Mouse (Mus musculus) kidney, embryonic 16.5 days (tissue): ENCODE measurements around the gene 8030474K03Rik. TPM values are rescaled to one million over a fixed set of nuclear protein-coding genes. Genes with fewer than 3 reads are reported as not detected.
"Not testable (repeated sequence)": the region's sequence is repeated elsewhere in the genome, so short reads cannot be mapped to it uniquely, and the experiment has no call there.

Experiments used
- ATAC-seq: fragments of 200-750 bp; cut with Nextera tagmentation; 2 replicates; pipeline ENCODE4 v1.8.0; 2017; ENCODE audit warnings: moderate TSS enrichment; ENCODE audit not compliant: low FRiP score, low TSS enrichment
- H3K27ac ChIP-seq: fragments of 300-500 bp; sonication (generic); 2 replicates; pipeline ENCODE4 v1.5.1; 2014; ENCODE audit warnings: low read length
- H3K27me3 ChIP-seq: fragments of 300-500 bp; sonication (generic); 2 replicates; pipeline ENCODE4 v1.6.1; 2014; ENCODE audit warnings: low read length, control low read depth, mixed read lengths; ENCODE audit not compliant: insufficient read depth
- H3K36me3 ChIP-seq: fragments of 300-500 bp; sonication (generic); 2 replicates; pipeline ENCODE4 v1.6.1; 2014; ENCODE audit warnings: low read length, control low read depth, mixed read lengths; ENCODE audit not compliant: insufficient read depth
- H3K4me1 ChIP-seq: fragments of 300-500 bp; sonication (generic); 2 replicates; pipeline ENCODE4 v1.6.1; 2014; ENCODE audit warnings: low read length, control low read depth, mixed read lengths; ENCODE audit not compliant: insufficient read depth
- H3K4me2 ChIP-seq: fragments of 300-500 bp; sonication (generic); replicated peaks from 2 replicates; pipeline ENCODE4 v1.6.1; 2014; ENCODE audit warnings: low read depth, low read length
- H3K4me3 ChIP-seq: fragments of 300-500 bp; sonication (generic); 2 replicates; pipeline ENCODE4 v1.5.1; 2014; ENCODE audit warnings: mild to moderate bottlenecking, low read length
- H3K9ac ChIP-seq: fragments of 300-500 bp; sonication (generic); replicated peaks from 2 replicates; pipeline ENCODE4 v1.6.1; 2014; ENCODE audit warnings: low read length
- H3K9me3 ChIP-seq: fragments of 300-500 bp; sonication (generic); 2 replicates; pipeline ENCODE4 v1.6.1; 2016; ENCODE audit warnings: low read length, control low read depth
- WGBS: fragments of 180-500 bp; shearing (Covaris S2); extraction: QIAGEN DNeasy Blood & Tissue Kit; methylation state at CpG from one replicate; pipeline ENCODE4 v1.1.7; 2014; 5-methylcytosine and 5-hydroxymethylcytosine counted together
- polyA plus RNA-seq: library from polyadenylated mRNA; unstranded; fragments of >200 nt; fragmentation: Nextera tagmentation; extraction: Ambion mirVana; gene quantifications from 2 replicates; pipeline ENCODE4 v1.2.1, GENCODE M21; 2015

Gene 8030474K03Rik
- polyA plus RNA-seq, 1 experiment from 2014 or later: 0.22 TPM

DNA sequence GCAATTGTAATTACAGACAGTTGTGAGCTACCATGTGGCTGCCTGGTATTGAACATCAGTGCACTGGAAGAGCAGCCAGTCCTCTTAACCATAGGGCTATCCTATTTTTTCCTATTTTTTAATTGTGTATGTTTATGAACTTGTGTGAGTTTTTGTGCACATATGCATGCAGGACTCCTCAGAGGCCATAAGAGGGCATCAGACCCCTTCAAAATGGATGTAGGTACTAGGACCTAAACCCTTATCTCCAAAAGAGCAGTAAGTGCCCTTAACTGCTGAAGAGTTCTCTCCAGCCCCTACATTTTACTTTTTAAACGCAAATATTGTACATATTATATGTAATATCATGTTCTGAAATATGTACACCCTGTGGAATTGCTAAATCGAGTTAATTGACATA lies 11.1 kb downstream of the 8030474K03Rik start:
- 29% methylated on average over 2 of the region's 2 CpGs for WGBS
- no peak for ATAC-seq
- Histone ChIP-seq H3K4me1 (no peaks in the 10 kb centered on the region), H3K4me3 (no peak overlapping the region), H3K9ac (no peak overlapping the region), H3K27ac (no peak overlapping the region), H3K9me3 (no peaks in the 10 kb centered on the region), H3K4me2 (no peak overlapping the region), H3K36me3 (no peaks in the 10 kb centered on the region), H3K27me3 (no peaks in the 10 kb centered on the region; the same call in 1 of the 2 replicates)

DNA sequence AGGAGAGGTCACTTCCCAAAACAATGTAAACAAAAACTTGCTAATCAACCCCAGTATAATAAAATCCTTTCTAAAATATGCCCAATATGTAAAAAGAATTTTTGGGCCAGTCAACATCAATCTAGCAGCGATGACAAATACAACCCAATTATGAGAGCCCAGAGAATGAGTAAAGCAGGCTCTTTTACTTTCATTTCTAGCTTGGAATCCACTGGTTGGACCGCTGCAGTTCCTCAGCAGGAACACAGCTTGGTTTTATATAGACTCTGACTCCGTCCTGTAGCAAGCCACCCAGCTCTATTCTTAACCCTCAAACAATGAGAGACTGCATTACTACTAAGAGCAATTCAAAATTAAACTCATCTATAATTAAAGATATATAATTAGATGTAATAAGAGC lies 17.3 kb downstream of the 8030474K03Rik start:
- no peaks in the 10 kb centered on the region for H3K36me3 ChIP-seq
- no peak overlapping the region for H3K9ac ChIP-seq
- no peaks in the 10 kb centered on the region for H3K9me3 ChIP-seq
- no peak overlapping the region for H3K4me3 ChIP-seq
- no peak overlapping the region for H3K27ac ChIP-seq
- no peak overlapping the region for H3K4me2 ChIP-seq
- peaks cover 12% of the 10 kb centered on the region; the same call in 1 of the 2 replicates for H3K27me3 ChIP-seq
- 61% methylated on average over 3 of the region's 3 CpGs for WGBS
- H3K4me1 ChIP-seq: no peaks in the 10 kb centered on the region
- no peak for ATAC-seq

- H3K4me2 ChIP-seq: no peak overlapping the region
- H3K9me3 ChIP-seq: no peaks in the 10 kb centered on the region
- ATAC-seq: no peak
- H3K9ac ChIP-seq: no peak overlapping the region
- H3K36me3 ChIP-seq: no peaks in the 10 kb centered on the region
- no peak overlapping the region for H3K4me3 ChIP-seq
- WGBS: 63% methylated on average over 1 of the region's 1 CpGs
- H3K4me1 ChIP-seq: no peaks in the 10 kb centered on the region
- H3K27ac ChIP-seq: no peak overlapping the region
- peaks cover 12% of the 10 kb centered on the region; the same call in 1 of the 2 replicates for H3K27me3 ChIP-seq
Measured at GRCm38 (mm10) chrX:101819163-101819562, 24.7 kb downstream of the 8030474K03Rik start.

DNA sequence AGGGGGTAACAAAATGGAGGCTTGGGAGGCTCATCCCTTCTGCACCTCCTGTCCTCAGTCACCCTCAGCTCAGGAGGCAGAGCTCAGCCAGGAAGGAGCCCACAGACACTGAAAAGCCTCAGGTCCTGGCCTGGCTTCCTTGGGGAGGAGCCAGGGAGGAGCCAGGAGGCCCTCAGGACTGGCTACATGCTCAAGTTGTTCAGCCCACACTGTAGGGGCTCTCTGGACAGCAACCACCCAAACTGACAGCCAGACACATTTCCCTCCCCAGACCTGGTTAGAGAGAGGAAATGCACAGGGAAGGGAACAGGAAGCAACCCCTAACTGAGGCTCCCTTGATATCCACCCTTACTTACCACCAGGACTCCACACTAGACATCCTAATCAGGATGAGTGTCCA lies 25.5 kb downstream of the 8030474K03Rik start:
- not testable (repeated sequence) for H3K9me3 ChIP-seq, H3K4me2 ChIP-seq, H3K27ac ChIP-seq, ATAC-seq, H3K36me3 ChIP-seq, H3K4me1 ChIP-seq, H3K9ac ChIP-seq, H3K4me3 ChIP-seq
- peaks cover 10% of the 10 kb centered on the region; the same call in 1 of the 2 replicates for H3K27me3 ChIP-seq

DNA sequence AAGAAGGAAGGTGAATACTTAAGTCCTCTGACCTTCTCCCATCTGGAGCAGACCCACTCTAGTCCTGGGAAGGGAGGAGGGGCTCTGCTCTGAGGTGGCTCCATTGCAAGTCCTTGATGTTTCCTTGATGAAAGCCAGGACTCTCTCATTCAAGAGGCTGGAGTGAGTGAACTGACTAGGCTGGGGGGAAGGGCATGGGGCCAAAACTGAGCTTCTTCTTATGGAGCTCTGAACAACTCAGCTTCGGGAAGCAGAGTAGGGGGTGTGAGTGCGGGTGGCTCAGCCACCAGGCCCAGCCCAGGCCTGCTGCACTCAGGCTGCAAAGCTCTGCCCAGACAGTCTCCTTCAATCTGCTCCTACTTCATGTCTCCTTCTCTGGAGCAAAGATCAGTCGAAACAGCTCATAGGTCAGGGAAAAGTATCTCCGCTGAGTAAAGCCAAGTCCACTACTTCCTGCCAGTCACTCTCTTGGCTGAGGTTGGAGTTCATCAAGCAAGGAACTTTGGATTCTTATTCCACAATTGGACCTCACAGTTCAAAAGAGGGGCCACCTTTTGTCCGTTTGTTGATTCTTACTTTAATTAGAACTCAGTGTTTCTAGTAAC lies 52.8 kb downstream of the 8030474K03Rik start:
- H3K4me3 ChIP-seq: no peak overlapping the region

More for the DNA sequence above, 52.8 kb downstream of the 8030474K03Rik start:
- Histone ChIP-seq H3K4me2 (no peak overlapping the region), H3K27me3 (peaks cover 47% of the 10 kb centered on the region), H3K9ac (no peak overlapping the region), H3K9me3 (no peaks in the 10 kb centered on the region), H3K36me3 (no peaks in the 10 kb centered on the region), H3K4me1 (no peaks in the 10 kb centered on the region), H3K27ac (no peak overlapping the region)
- no peak for ATAC-seq
- WGBS: 64% methylated on average over 5 of the region's 5 CpGs

Other genes with a start within 250 kb of the 8030474K03Rik start
- 159 and 180 TPM in 2 replicates for gene Ogt, start 154.6 kb upstream of the 8030474K03Rik start, polyA plus RNA-seq
- gene Cxcr3, start 60.4 kb upstream of the 8030474K03Rik start, polyA plus RNA-seq: 0.20 and 0.26 TPM in 2 replicates
- gene Gm4779, start 233 bp upstream of the 8030474K03Rik start, polyA plus RNA-seq: 0.22 and 0.24 TPM in 2 replicates
- 12.0 and 12.1 TPM in 2 replicates for gene Nhsl2, start 54.7 kb downstream of the 8030474K03Rik start, polyA plus RNA-seq